Mouse (Mus musculus): ENCODE measurements around the gene Gm17359. TPM values are rescaled to one million over a fixed set of nuclear protein-coding genes. Genes with fewer than 3 reads are reported as not detected.

Gene Gm17359
- total RNA-seq (2023): not detected

GRCm38 (mm10) chr3:79336044-79336766, at the start of gene Gm17359:
Gm17359 (plus strand) TSS chr3:79336661.

Other genes with a start within 250 kb of the Gm17359 start
- gene Rapgef2, start 50.1 kb upstream of the Gm17359 start, total RNA-seq (2023): 10 to 100 TPM; 50.9 to 52.6 TPM
- 10 to 100 TPM; 29.0 to 30.5 TPM for gene Fnip2, start 231.1 kb downstream of the Gm17359 start, total RNA-seq (2023)